Mouse (Mus musculus): ENCODE data around the gene Podxl2. TPM values are rescaled to one million over a fixed set of nuclear protein-coding genes. Genes with fewer than 3 reads are reported as not detected.

Gene Podxl2
- polyA plus RNA-seq, 1 experiment from 2014 or later, result 50.8 TPM

GRCm38 (mm10) chr6:88827395-88828205 lies 47.2 kb downstream of the Podxl2 start:
- Histone ChIP-seq H3K4me2 (no peak overlapping the region), H3K9me3 (replicated peaks) (no peaks in the 10 kb centered on the region), H3K4me1 (replicated peaks) (peaks cover 17% of the 10 kb centered on the region), H3K4me3 (no peak overlapping the region), H3K9ac (no peak overlapping the region), H3K36me3 (no peaks in the 10 kb centered on the region), H3K27me3 (replicated peaks) (peaks cover 5% of the 10 kb centered on the region; the same call in 1 of the 2 replicates), H3K27ac (ENCODE audit: poor library complexity, severe bottlenecking) (no peak overlapping the region)
- ATAC-seq (ENCODE audit: insufficient number of reproducible peaks, low FRiP score), result no peak
- 60% methylated on average over 13 of the region's 13 CpGs for WGBS

GRCm38 (mm10) chr6:88826965-88827364 lies 47.9 kb downstream of the Podxl2 start:
- Histone ChIP-seq H3K4me2 (no peak overlapping the region), H3K27ac (ENCODE audit: poor library complexity, severe bottlenecking) (no peak overlapping the region), H3K9ac (no peak overlapping the region), H3K27me3 (replicated peaks) (peaks cover 5% of the 10 kb centered on the region; the same call in 1 of the 2 replicates), H3K36me3 (no peaks in the 10 kb centered on the region), H3K4me1 (replicated peaks) (peaks cover 13% of the 10 kb centered on the region), H3K9me3 (replicated peaks) (no peaks in the 10 kb centered on the region), H3K4me3 (no peak overlapping the region)
- ATAC-seq (ENCODE audit: insufficient number of reproducible peaks, low FRiP score), result no peak
- WGBS, result 67% methylated on average over 3 of the region's 3 CpGs

GRCm38 (mm10) chr6:88826545-88826944 lies 48.3 kb downstream of the Podxl2 start:
- peaks cover 13% of the 10 kb centered on the region for H3K4me1 ChIP-seq (replicated peaks)
- no peak overlapping the region for H3K9ac ChIP-seq
- peak; percentile 74 for ATAC-seq (ENCODE audit: insufficient number of reproducible peaks, low FRiP score)
- H3K4me2 ChIP-seq, result no peak overlapping the region
- 29% methylated on average over 6 of the region's 6 CpGs for WGBS
- no peaks in the 10 kb centered on the region for H3K9me3 ChIP-seq (replicated peaks)
- no peak overlapping the region for H3K4me3 ChIP-seq
- peaks cover 5% of the 10 kb centered on the region; the same call in 1 of the 2 replicates for H3K27me3 ChIP-seq (replicated peaks)
- no peak overlapping the region for H3K27ac ChIP-seq (ENCODE audit: poor library complexity, severe bottlenecking)
- no peaks in the 10 kb centered on the region for H3K36me3 ChIP-seq

- Histone ChIP-seq H3K4me3 (no peak overlapping the region), H3K4me2 (no peak overlapping the region), H3K9me3 (replicated peaks) (no peaks in the 10 kb centered on the region), H3K36me3 (no peaks in the 10 kb centered on the region), H3K27me3 (replicated peaks) (peaks cover 5% of the 10 kb centered on the region; the same call in 1 of the 2 replicates), H3K4me1 (replicated peaks) (peaks cover 13% of the 10 kb centered on the region), H3K27ac (ENCODE audit: poor library complexity, severe bottlenecking) (no peak overlapping the region), H3K9ac (no peak overlapping the region)
- 52% methylated on average over 3 of the region's 3 CpGs for WGBS
- ATAC-seq (ENCODE audit: insufficient number of reproducible peaks, low FRiP score), result 0 out of 2 replicates have a peak, but pooled peaks have one; percentile 1
Measured at GRCm38 (mm10) chr6:88826088-88826487, 48.8 kb downstream of the Podxl2 start.

DNA sequence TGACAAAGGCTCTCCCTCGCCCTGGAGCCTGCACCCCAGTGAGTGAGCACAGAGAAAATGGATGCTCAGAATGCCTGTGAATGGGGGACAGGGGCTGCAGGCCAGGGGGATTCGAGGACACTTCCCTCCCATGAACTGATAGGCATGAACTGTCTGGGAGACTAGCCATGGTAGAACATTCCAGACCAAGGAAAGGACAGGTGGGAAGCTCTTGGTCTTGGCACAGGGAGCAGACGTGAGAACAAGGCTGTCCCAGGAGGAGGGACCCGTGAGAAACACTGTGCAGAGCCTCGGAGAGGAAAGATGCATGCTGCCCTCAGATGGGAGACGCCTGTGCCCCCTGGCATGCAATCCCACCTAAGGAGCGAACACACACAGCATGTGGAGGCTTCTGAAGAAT lies 50.7 kb downstream of the Podxl2 start:
- Histone ChIP-seq H3K4me1 (replicated peaks) (peaks cover 23% of the 10 kb centered on the region), H3K9ac (no peak overlapping the region), H3K4me2 (no peak overlapping the region), H3K4me3 (no peak overlapping the region), H3K27ac (ENCODE audit: poor library complexity, severe bottlenecking) (no peak overlapping the region), H3K36me3 (no peaks in the 10 kb centered on the region), H3K27me3 (replicated peaks) (peaks cover 5% of the 10 kb centered on the region; the same call in 1 of the 2 replicates), H3K9me3 (replicated peaks) (no peaks in the 10 kb centered on the region)
- 62% methylated on average over 7 of the region's 7 CpGs for WGBS
- ATAC-seq (ENCODE audit: insufficient number of reproducible peaks, low FRiP score), result no peak

GRCm38 (mm10) chr6:88821901-88822300 lies 52.9 kb downstream of the Podxl2 start:
- Histone ChIP-seq H3K27ac (ENCODE audit: poor library complexity, severe bottlenecking) (no peak overlapping the region), H3K27me3 (replicated peaks) (peaks cover 5% of the 10 kb centered on the region; the same call in 1 of the 2 replicates), H3K4me1 (replicated peaks) (peaks cover 18% of the 10 kb centered on the region), H3K36me3 (no peaks in the 10 kb centered on the region), H3K9ac (no peak overlapping the region), H3K4me3 (no peak overlapping the region), H3K4me2 (no peak overlapping the region), H3K9me3 (replicated peaks) (no peaks in the 10 kb centered on the region)
- ATAC-seq (ENCODE audit: insufficient number of reproducible peaks, low FRiP score), result no peak
- WGBS, result 53% methylated on average over 11 of the region's 11 CpGs

GRCm38 (mm10) chr6:88821294-88821693 lies 53.5 kb downstream of the Podxl2 start:
- H3K27ac ChIP-seq (ENCODE audit: poor library complexity, severe bottlenecking), result no peak overlapping the region
- no peak overlapping the region for H3K9ac ChIP-seq
- ATAC-seq (ENCODE audit: insufficient number of reproducible peaks, low FRiP score), result no peak
- no peaks in the 10 kb centered on the region for H3K36me3 ChIP-seq
- H3K9me3 ChIP-seq (replicated peaks), result no peaks in the 10 kb centered on the region
- H3K4me1 ChIP-seq (replicated peaks), result peaks cover 13% of the 10 kb centered on the region; the same call in 1 of the 2 replicates
- H3K4me3 ChIP-seq, result no peak overlapping the region
- H3K27me3 ChIP-seq (replicated peaks), result peaks cover 5% of the 10 kb centered on the region; the same call in 1 of the 2 replicates
- H3K4me2 ChIP-seq, result no peak overlapping the region
- WGBS, result 87% methylated on average over 6 of the region's 6 CpGs

- Histone ChIP-seq H3K27me3 (replicated peaks) (peaks cover 5% of the 10 kb centered on the region; the same call in 1 of the 2 replicates), H3K9me3 (replicated peaks) (no peaks in the 10 kb centered on the region), H3K9ac (no peak overlapping the region), H3K36me3 (no peaks in the 10 kb centered on the region), H3K4me3 (no peak overlapping the region), H3K4me1 (replicated peaks) (peaks cover 10% of the 10 kb centered on the region; the same call in 1 of the 2 replicates), H3K27ac (ENCODE audit: poor library complexity, severe bottlenecking) (no peak overlapping the region), H3K4me2 (no peak overlapping the region)
- 0 out of 2 replicates have a peak, but pooled peaks have one; percentile 20 for ATAC-seq (ENCODE audit: insufficient number of reproducible peaks, low FRiP score)
- 33% methylated on average over 3 of the region's 3 CpGs for WGBS
Measured at GRCm38 (mm10) chr6:88820853-88821252, 54.0 kb downstream of the Podxl2 start.

- ATAC-seq (ENCODE audit: insufficient number of reproducible peaks, low FRiP score), result no peak
- peaks cover 13% of the 10 kb centered on the region for H3K4me1 ChIP-seq (replicated peaks)
- no peak overlapping the region for H3K4me3 ChIP-seq
- no peaks in the 10 kb centered on the region for H3K9me3 ChIP-seq (replicated peaks)
- H3K4me2 ChIP-seq, result no peak overlapping the region
- H3K27me3 ChIP-seq (replicated peaks), result no peaks in the 10 kb centered on the region; the same call in 1 of the 2 replicates
- no peak overlapping the region for H3K9ac ChIP-seq
- 86% methylated on average over 3 of the region's 3 CpGs for WGBS
- H3K36me3 ChIP-seq, result no peaks in the 10 kb centered on the region
- H3K27ac ChIP-seq (ENCODE audit: poor library complexity, severe bottlenecking), result no peak overlapping the region
Measured at GRCm38 (mm10) chr6:88816913-88817312, 57.9 kb downstream of the Podxl2 start.

DNA sequence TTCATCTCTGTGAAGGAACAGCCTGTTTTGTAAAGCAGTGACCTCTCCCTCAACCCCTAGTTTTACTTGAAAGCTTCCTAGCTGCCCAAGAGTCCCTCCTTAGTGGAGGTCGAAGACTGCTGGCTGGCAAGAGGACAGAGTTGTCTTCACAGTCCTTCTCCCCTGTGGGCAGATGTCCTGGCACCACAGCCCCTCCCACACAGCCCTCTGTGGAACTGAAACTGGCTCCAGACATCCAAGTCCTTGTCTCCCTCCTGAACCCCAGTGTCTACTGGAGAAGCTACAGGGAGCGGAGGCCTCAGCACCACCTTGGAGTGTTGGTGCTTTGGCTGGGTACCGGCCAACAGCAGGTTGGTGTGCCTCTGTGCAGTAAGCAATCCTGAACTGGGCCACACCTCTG lies 59.4 kb downstream of the Podxl2 start:
- no peaks in the 10 kb centered on the region for H3K36me3 ChIP-seq
- no peak overlapping the region for H3K9ac ChIP-seq
- 78% methylated on average over 3 of the region's 3 CpGs for WGBS

DNA sequence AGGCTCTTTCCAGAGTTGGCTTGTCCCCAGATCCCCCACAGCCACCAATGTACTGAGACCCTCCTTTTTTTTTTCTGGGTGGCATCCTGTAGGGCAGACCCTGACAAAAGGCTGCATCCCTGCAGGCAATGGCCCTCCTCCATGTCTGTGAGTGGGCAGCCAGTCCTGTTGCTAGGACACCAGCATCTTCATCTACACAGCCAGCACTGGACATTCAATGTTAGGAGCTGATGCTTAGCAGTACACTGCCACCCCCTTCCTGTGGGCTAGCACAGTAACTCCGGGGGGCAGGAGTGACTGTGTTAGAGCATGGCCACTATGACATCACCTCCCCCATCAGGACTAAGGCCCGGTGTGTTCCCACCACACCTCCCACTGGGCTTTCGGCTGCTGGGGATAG lies 59.8 kb downstream of the Podxl2 start:
- no peak overlapping the region for H3K4me2 ChIP-seq
- peaks cover 15% of the 10 kb centered on the region for H3K4me1 ChIP-seq (replicated peaks)
- no peaks in the 10 kb centered on the region; the same call in 1 of the 2 replicates for H3K27me3 ChIP-seq (replicated peaks)
- no peaks in the 10 kb centered on the region for H3K9me3 ChIP-seq (replicated peaks)
- H3K27ac ChIP-seq (ENCODE audit: poor library complexity, severe bottlenecking), result no peak overlapping the region
- WGBS, result 74% methylated on average over 3 of the region's 3 CpGs
- H3K9ac ChIP-seq, result no peak overlapping the region
- no peaks in the 10 kb centered on the region for H3K36me3 ChIP-seq
- no peak for ATAC-seq (ENCODE audit: insufficient number of reproducible peaks, low FRiP score)
- no peak overlapping the region for H3K4me3 ChIP-seq

More for the DNA sequence above, 59.4 kb downstream of the Podxl2 start:
- peaks cover 16% of the 10 kb centered on the region for H3K4me1 ChIP-seq (replicated peaks)
- no peak for ATAC-seq (ENCODE audit: insufficient number of reproducible peaks, low FRiP score)
- no peaks in the 10 kb centered on the region; the same call in 1 of the 2 replicates for H3K27me3 ChIP-seq (replicated peaks)
- H3K27ac ChIP-seq (ENCODE audit: poor library complexity, severe bottlenecking), result no peak overlapping the region
- no peak overlapping the region for H3K4me3 ChIP-seq
- H3K9me3 ChIP-seq (replicated peaks), result no peaks in the 10 kb centered on the region
- no peak overlapping the region for H3K4me2 ChIP-seq
